Comparison of ENCODE assay signal across 1 mouse cellular context in the genomic region with DNA sequence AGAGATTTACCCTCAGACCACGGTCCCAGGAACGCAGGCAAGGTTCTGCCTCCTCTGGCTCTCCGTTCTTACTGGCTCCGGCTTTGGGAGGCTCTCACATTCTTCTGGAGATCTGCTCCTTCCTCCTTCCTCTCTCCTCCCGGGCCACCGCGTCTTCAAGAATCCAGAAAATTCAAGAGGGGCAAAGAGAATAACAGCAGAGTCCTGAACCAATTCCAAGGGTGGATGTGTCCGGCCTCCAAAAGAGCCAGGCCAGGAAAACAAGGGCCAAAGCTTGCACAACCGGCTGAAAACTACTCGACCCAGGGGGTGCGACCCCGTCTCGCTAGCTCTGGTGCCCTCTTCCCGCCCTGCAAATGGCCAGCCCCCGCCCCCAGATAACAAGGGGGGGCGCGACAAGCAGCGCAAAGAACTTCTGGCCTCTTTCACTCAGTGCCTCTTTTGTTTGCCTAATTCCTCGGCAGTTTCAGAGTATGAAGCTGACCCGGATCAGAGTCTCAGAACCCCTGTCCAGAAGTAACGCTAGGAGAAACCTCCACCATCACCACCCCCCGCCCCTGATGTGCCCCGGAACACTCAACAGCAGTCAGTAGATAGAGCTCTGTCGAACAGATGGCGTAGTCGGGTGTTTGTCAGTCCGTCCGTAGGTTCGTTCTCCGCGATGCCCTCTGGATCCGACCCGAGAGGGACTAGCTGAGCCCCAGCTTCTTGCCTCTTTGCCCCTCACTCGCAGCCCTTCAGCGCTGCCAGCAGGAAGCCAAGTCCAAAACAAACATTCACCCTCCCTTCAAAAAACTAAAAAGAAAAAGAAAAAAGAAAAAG.
TF ChIP-seq lines count a peak whose summit lies in the region.

No protein-coding gene starts in this region.

TF ChIP-seq in CH12.LX, 34 proteins besides CTCF, POLR2A, EP300 and RAD21 (continued from another document):
- TF ChIP-seq UBTF (IDR thresholded peaks at IDR 0.05; ENCODE audit: low read depth, low read length) = no peak; the same call in 1 of the 2 replicates
- no peak for TF ChIP-seq NRF1 (IDR thresholded peaks at IDR 0.05; ENCODE audit: low read depth, low read length)
- no peak for TF ChIP-seq SIN3A (IDR thresholded peaks at IDR 0.05; ENCODE audit: low read length)
- no peak for TF ChIP-seq CHD1 (IDR thresholded peaks at IDR 0.05; ENCODE audit: low read depth, low read length)
TF ChIP-seq in CH12.LX: peak in this region for 0.
